Mouse (Mus musculus): ENCODE data around the gene Taar3. TPM values are rescaled to one million over a fixed set of nuclear protein-coding genes. Genes with fewer than 3 reads are reported as not detected.

Gene Taar3
- polyA plus RNA-seq, 1 experiment from 2014 or later, result not detected

DNA sequence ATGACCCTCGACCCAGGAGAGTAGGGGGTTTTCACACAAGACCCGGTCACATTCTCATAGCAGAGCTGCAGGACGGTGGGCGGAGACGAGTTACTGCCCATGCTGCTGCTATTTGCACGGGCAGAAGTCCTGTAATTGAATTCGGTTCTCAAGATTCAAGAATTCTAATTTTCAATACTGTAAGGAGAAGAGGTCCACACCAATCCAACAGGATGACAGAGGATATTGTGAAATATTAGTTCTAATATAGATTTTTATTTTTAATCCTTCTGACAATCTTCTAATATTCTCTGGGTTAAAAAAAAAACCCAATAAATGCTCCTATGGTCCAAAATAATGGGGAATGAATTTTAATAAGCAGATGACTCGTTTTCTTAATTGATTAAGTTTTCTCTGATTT lies 36.2 kb downstream of the Taar3 start, which contains the start of gene Taar6:
Gene Taar6, minus strand, starts transcription at position 101 of the 400 bp plus-strand sequence.
- no peak within 1 kb of the TSS for H3K4me3 ChIP-seq (replicated peaks; ENCODE audit: low read length)
- WGBS, result 74% methylated on average over 8 of the region's 8 CpGs
- H3K4me1 ChIP-seq (ENCODE audit: control insufficient read depth, insufficient read depth, low read length), result no peaks in the 10 kb centered on the region
- H3K27me3 ChIP-seq (ENCODE audit: control insufficient read depth, insufficient read depth, low read length), result no peaks in the 10 kb centered on the region
- no peaks in the 10 kb centered on the region for H3K9me3 ChIP-seq (replicated peaks; ENCODE audit: control insufficient read depth, low read length)
- no peaks in the 10 kb centered on the region for H3K36me3 ChIP-seq (ENCODE audit: control insufficient read depth, insufficient read depth, low read length)
- H3K27ac ChIP-seq (ENCODE audit: low read length), result no peak within 1 kb of the TSS
- H3K9ac ChIP-seq (ENCODE audit: low read length), result no peak within 1 kb of the TSS
- H3K4me2 ChIP-seq (ENCODE audit: low read depth, low read length), result no peak within 1 kb of the TSS
- ATAC-seq (ENCODE audit: insufficient read depth, low FRiP score), result no peak

DNA sequence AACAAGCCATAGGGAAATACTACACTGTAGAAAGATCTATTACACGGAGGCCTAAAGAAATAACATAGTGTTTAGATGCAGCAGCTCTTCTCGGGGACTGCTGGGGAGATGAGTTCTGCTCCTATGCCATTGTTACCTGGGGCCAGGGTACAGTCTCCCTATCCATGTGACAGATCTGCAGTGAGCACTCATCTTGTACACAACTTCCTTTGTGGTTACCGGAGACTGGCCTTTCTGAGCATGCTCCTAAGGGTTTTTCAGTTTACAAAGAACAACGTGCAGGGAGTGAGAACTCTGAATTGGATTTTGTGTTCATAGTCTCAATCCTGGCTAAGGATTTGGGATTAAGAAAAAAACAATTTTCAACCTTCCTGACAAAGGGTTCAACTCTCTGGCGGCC lies 37.1 kb downstream of the Taar3 start:
- H3K9me3 ChIP-seq (replicated peaks; ENCODE audit: control insufficient read depth, low read length), result no peaks in the 10 kb centered on the region
- no peak overlapping the region for H3K4me2 ChIP-seq (ENCODE audit: low read depth, low read length)
- H3K27ac ChIP-seq (ENCODE audit: low read length), result no peak overlapping the region
- no peaks in the 10 kb centered on the region for H3K36me3 ChIP-seq (ENCODE audit: control insufficient read depth, insufficient read depth, low read length)
- no peaks in the 10 kb centered on the region for H3K4me1 ChIP-seq (ENCODE audit: control insufficient read depth, insufficient read depth, low read length)
- H3K27me3 ChIP-seq (ENCODE audit: control insufficient read depth, insufficient read depth, low read length), result no peaks in the 10 kb centered on the region
- no peak for ATAC-seq (ENCODE audit: insufficient read depth, low FRiP score)
- no peak overlapping the region for H3K9ac ChIP-seq (ENCODE audit: low read length)
- WGBS, result 78% methylated on average over 5 of the region's 5 CpGs
- H3K4me3 ChIP-seq (replicated peaks; ENCODE audit: low read length), result no peak overlapping the region

DNA sequence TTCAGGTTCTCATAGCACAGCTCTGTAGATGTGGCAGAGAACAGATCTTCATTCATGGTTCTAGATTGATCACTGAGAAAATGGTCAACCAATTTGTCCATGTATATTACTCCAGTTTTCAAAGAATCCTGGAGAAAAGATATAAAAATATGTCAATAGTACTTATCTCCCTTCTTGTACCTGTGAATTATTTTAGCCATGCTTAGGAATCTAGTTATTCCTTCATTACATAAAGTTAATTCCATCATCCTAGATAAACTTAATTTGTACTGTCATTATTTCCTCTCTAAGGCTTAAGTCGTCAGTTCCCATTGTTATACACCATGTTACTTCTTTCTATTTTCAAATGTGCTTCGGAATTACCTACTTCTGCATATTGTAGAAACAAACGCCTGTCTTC lies 44.0 kb downstream of the Taar3 start, which contains the start of gene Taar7a:
Gene Taar7a, minus strand, starts transcription at position 101 of the 400 bp plus-strand sequence.
- ATAC-seq (ENCODE audit: insufficient read depth, low FRiP score), result no peak
- Histone ChIP-seq H3K27ac (ENCODE audit: low read length) (no peak within 1 kb of the TSS), H3K4me2 (ENCODE audit: low read depth, low read length) (no peak within 1 kb of the TSS), H3K36me3 (ENCODE audit: control insufficient read depth, insufficient read depth, low read length) (no peaks in the 10 kb centered on the region), H3K4me1 (ENCODE audit: control insufficient read depth, insufficient read depth, low read length) (no peaks in the 10 kb centered on the region), H3K4me3 (replicated peaks; ENCODE audit: low read length) (no peak within 1 kb of the TSS), H3K9me3 (replicated peaks; ENCODE audit: control insufficient read depth, low read length) (no peaks in the 10 kb centered on the region), H3K27me3 (ENCODE audit: control insufficient read depth, insufficient read depth, low read length) (no peaks in the 10 kb centered on the region), H3K9ac (ENCODE audit: low read length) (no peak within 1 kb of the TSS)
- 89% methylated on average over 3 of the region's 3 CpGs for WGBS

DNA sequence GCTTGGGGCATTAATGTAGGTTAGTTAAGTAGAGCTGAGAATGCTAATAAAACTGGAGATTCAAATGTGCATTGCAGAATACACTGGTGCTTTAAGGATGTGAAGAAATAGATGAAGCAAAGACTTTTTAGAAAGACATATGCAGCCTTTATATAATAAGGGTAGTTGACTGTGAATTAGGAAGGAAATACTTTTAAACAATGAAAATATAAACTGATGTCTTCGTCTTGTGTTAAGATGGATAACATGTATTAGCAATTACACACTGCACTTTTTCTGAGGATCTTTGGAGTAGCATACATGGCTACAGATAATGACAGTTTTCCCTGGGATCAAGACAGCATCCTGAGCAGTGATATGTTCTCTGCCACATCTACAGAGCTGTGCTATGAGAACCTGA lies 50.3 kb downstream of the Taar3 start, which contains the start of gene Taar7b:
Gene Taar7b, plus strand, starts transcription at position 301 of the 400 bp plus-strand sequence.
- Histone ChIP-seq H3K9ac (ENCODE audit: low read length) (no peak within 1 kb of the TSS), H3K27ac (ENCODE audit: low read length) (no peak within 1 kb of the TSS), H3K4me2 (ENCODE audit: low read depth, low read length) (no peak within 1 kb of the TSS), H3K4me1 (ENCODE audit: control insufficient read depth, insufficient read depth, low read length) (no peaks in the 10 kb centered on the region), H3K4me3 (replicated peaks; ENCODE audit: low read length) (no peak within 1 kb of the TSS), H3K9me3 (replicated peaks; ENCODE audit: control insufficient read depth, low read length) (no peaks in the 10 kb centered on the region), H3K36me3 (ENCODE audit: control insufficient read depth, insufficient read depth, low read length) (no peaks in the 10 kb centered on the region), H3K27me3 (ENCODE audit: control insufficient read depth, insufficient read depth, low read length) (no peaks in the 10 kb centered on the region)
- ATAC-seq (ENCODE audit: insufficient read depth, low FRiP score), result no peak
- WGBS, result 57% methylated on average over 1 of the region's 1 CpGs

Other genes starting within 250 kb of the Taar3 start
- gene Rps12, start 162.3 kb upstream of the Taar3 start, polyA plus RNA-seq (2015; fragmentation: Nextera tagmentation; extraction: Ambion mirVana), result 152 and 178 TPM in 2 replicates
- 15.4 and 18.3 TPM in 2 replicates for gene Slc18b1, start 152.6 kb upstream of the Taar3 start, polyA plus RNA-seq (2015; fragmentation: Nextera tagmentation; extraction: Ambion mirVana)
- 0.31 and 0.57 TPM in 2 replicates for gene Vnn3, start 98.1 kb upstream of the Taar3 start, polyA plus RNA-seq (2015; fragmentation: Nextera tagmentation; extraction: Ambion mirVana)
- gene Vnn1, start 54.9 kb upstream of the Taar3 start, polyA plus RNA-seq (2015; fragmentation: Nextera tagmentation; extraction: Ambion mirVana), result 2.0 and 2.9 TPM in 2 replicates
- gene Taar1, start 29.2 kb upstream of the Taar3 start, polyA plus RNA-seq (2015; fragmentation: Nextera tagmentation; extraction: Ambion mirVana), result not detected in 2 replicates
- 0.30 and 0.31 TPM in 2 replicates for gene Taar2, start 11.0 kb upstream of the Taar3 start, polyA plus RNA-seq (2015; fragmentation: Nextera tagmentation; extraction: Ambion mirVana)
- not detected in 2 replicates for gene Taar4, start 10.9 kb downstream of the Taar3 start, polyA plus RNA-seq (2015; fragmentation: Nextera tagmentation; extraction: Ambion mirVana)
- gene Taar5, start 21.1 kb downstream of the Taar3 start, polyA plus RNA-seq (2015; fragmentation: Nextera tagmentation; extraction: Ambion mirVana), result not detected in 2 replicates
- not detected in 2 replicates for gene Taar6, start 36.1 kb downstream of the Taar3 start, polyA plus RNA-seq (2015; fragmentation: Nextera tagmentation; extraction: Ambion mirVana)
- gene Taar7a, start 43.9 kb downstream of the Taar3 start, polyA plus RNA-seq (2015; fragmentation: Nextera tagmentation; extraction: Ambion mirVana), result not detected in 2 replicates
- not detected in 2 replicates for gene Taar7b, start 50.4 kb downstream of the Taar3 start, polyA plus RNA-seq (2015; fragmentation: Nextera tagmentation; extraction: Ambion mirVana)
- gene Taar7d, start 77.7 kb downstream of the Taar3 start, polyA plus RNA-seq (2015; fragmentation: Nextera tagmentation; extraction: Ambion mirVana), result not detected in 2 replicates
- gene Taar7e, start 88.1 kb downstream of the Taar3 start, polyA plus RNA-seq (2015; fragmentation: Nextera tagmentation; extraction: Ambion mirVana), result not detected in 2 replicates
- gene Taar7f, start 100.0 kb downstream of the Taar3 start, polyA plus RNA-seq (2015; fragmentation: Nextera tagmentation; extraction: Ambion mirVana), result not detected in 2 replicates
- gene Taar8a, start 126.9 kb downstream of the Taar3 start, polyA plus RNA-seq (2015; fragmentation: Nextera tagmentation; extraction: Ambion mirVana), result not detected in 2 replicates
- not detected in 2 replicates for gene Taar8b, start 142.7 kb downstream of the Taar3 start, polyA plus RNA-seq (2015; fragmentation: Nextera tagmentation; extraction: Ambion mirVana)
- gene Taar8c, start 152.4 kb downstream of the Taar3 start, polyA plus RNA-seq (2015; fragmentation: Nextera tagmentation; extraction: Ambion mirVana), result not detected in 2 replicates
- not detected in 2 replicates for gene Taar9, start 160.0 kb downstream of the Taar3 start, polyA plus RNA-seq (2015; fragmentation: Nextera tagmentation; extraction: Ambion mirVana)
- 102 TPM in 2 replicates for gene Stx7, start 199.7 kb downstream of the Taar3 start, polyA plus RNA-seq (2015; fragmentation: Nextera tagmentation; extraction: Ambion mirVana)

Measured in stomach, embryonic 16.5 days (tissue).